Mouse (Mus musculus) adrenal gland, postnatal 10 days (tissue): Measurements from ENCODE around the gene Rnf44. TPM values are rescaled to one million over a fixed set of nuclear protein-coding genes. Genes with fewer than 3 reads are reported as not detected.

ENCODE experiments used
- DNase-seq: peaks from one replicate; pipeline ENCODE4 v3.0.0; 2021; ENCODE audit warnings: mixed read lengths
- total RNA-seq, 2 experiments: library from RNA; stranded (reverse); gene quantifications; 2 replicates each; pipeline ENCODE4 v1.2.3; 2021

Rnf44 gene
- total RNA-seq, 2 experiments from 2014 or later, result 100 to 114 TPM

- peak; percentile 86 for DNase-seq
Observed at GRCm38 (mm10) chr13:54687096-54687495, 6.6 kb downstream of the Rnf44 start.

- peak; percentile 47 for DNase-seq
Observed at GRCm38 (mm10) chr13:54686139-54687053, 7.3 kb downstream of the Rnf44 start.

GRCm38 (mm10) chr13:54685174-54685573 is 8.5 kb downstream of the Rnf44 start:
- DNase-seq, result peak; percentile 79

GRCm38 (mm10) chr13:54684140-54684896 is 9.4 kb downstream of the Rnf44 start:
- peak; percentile 88 for DNase-seq

GRCm38 (mm10) chr13:54683301-54683700 is 10.4 kb downstream of the Rnf44 start:
- no peak for DNase-seq

- no peak for DNase-seq
Observed at GRCm38 (mm10) chr13:54681291-54681690, 12.4 kb downstream of the Rnf44 start.

GRCm38 (mm10) chr13:54680184-54680853 is 13.4 kb downstream of the Rnf44 start:
- DNase-seq, result no peak

GRCm38 (mm10) chr13:54678263-54678662 is 15.4 kb downstream of the Rnf44 start:
- DNase-seq, result no peak

GRCm38 (mm10) chr13:54675895-54676590 is 17.7 kb downstream of the Rnf44 start:
- DNase-seq, result no peak

- no peak for DNase-seq
Observed at GRCm38 (mm10) chr13:54670491-54670890, 23.2 kb downstream of the Rnf44 start.

- DNase-seq, result no peak
Observed at GRCm38 (mm10) chr13:54665062-54665461, 28.6 kb downstream of the Rnf44 start.

- no peak for DNase-seq
Observed at GRCm38 (mm10) chr13:54664509-54664908, 29.2 kb downstream of the Rnf44 start.

GRCm38 (mm10) chr13:54663999-54664398 is 29.7 kb downstream of the Rnf44 start:
- DNase-seq, result no peak

GRCm38 (mm10) chr13:54661358-54661757 is 32.3 kb downstream of the Rnf44 start:
- DNase-seq, result no peak

GRCm38 (mm10) chr13:54660877-54661276 is 32.8 kb downstream of the Rnf44 start:
- DNase-seq, result no peak

GRCm38 (mm10) chr13:54650461-54650860 is 43.2 kb downstream of the Rnf44 start:
- DNase-seq, result no peak

- no peak for DNase-seq
Observed at GRCm38 (mm10) chr13:54635011-54635410, 58.7 kb downstream of the Rnf44 start.

- DNase-seq, result no peak
Observed at GRCm38 (mm10) chr13:54632731-54633277, 60.9 kb downstream of the Rnf44 start.
